Mouse (Mus musculus) ES-E14 (cell line): Measurements from ENCODE around the gene Pax3. TPM values are rescaled to one million over a fixed set of nuclear protein-coding genes. Genes with fewer than 3 reads are reported as not detected.

Source experiments
- DNase-seq: peaks from one replicate; pipeline ENCODE4 v3.0.0-alpha.2; 2013; ENCODE audit warnings: low read depth, low spot score
- H3K27ac ChIP-seq: 2 replicates; pipeline ENCODE4 v1.5.1; 2012; ENCODE audit warnings: low read depth, mild to moderate bottlenecking, low read length, moderate library complexity, mixed read lengths; ENCODE audit not compliant: poor library complexity, insufficient read depth, severe bottlenecking
- H3K36me3 ChIP-seq: 2 replicates; pipeline ENCODE4 v1.6.1; 2012; ENCODE audit warnings: mild to moderate bottlenecking, low read length, moderate library complexity, mixed read lengths; ENCODE audit not compliant: control insufficient read depth, poor library complexity, insufficient read depth, severe bottlenecking
- H3K4me1 ChIP-seq, 2 experiments: fragments of 150-350 bp in 1 of 2; sonication (generic) in 1 of 2; 2 replicates each; pipeline ENCODE4 v1.6.1; 2012; ENCODE audit warnings: low read length in 2 of 2, mild to moderate bottlenecking in 1 of 2, mixed read lengths in 1 of 2; ENCODE audit not compliant: control insufficient read depth in 2 of 2, insufficient read depth in 2 of 2, poor library complexity in 1 of 2
- H3K4me3 ChIP-seq, 2 experiments: fragments of 150-350 bp in 1 of 2; sonication (generic) in 1 of 2; 2 replicates each; pipeline ENCODE4 v1.5.1; 2012; ENCODE audit warnings: low read length in 2 of 2, low read depth in 1 of 2, mild to moderate bottlenecking in 1 of 2, mixed read lengths in 1 of 2; ENCODE audit not compliant: insufficient read depth in 1 of 2, poor library complexity in 1 of 2, severe bottlenecking in 1 of 2
- H3K9ac ChIP-seq: 2 replicates; pipeline ENCODE4 v1.6.1; 2012; ENCODE audit warnings: low read depth, mild to moderate bottlenecking, low read length, mixed read lengths; ENCODE audit not compliant: poor library complexity, insufficient read depth, severe bottlenecking
- H3K9me3 ChIP-seq: fragments of 150-350 bp; sonication (generic); 2 replicates; pipeline ENCODE4 v1.6.1; 2012; ENCODE audit warnings: low read depth, mild to moderate bottlenecking, low read length; ENCODE audit not compliant: control insufficient read depth, insufficient read depth
- CHD2 ChIP-seq: IDR thresholded peaks from 2 replicates; pipeline ENCODE4 v1.6.1; 2014; ENCODE audit warnings: mild to moderate bottlenecking, low read depth, low read length, inconsistent platforms
- HCFC1 ChIP-seq: IDR thresholded peaks from 2 replicates; pipeline ENCODE4 v1.6.1; 2012; ENCODE audit warnings: low read length, inconsistent platforms, borderline replicate concordance; ENCODE audit not compliant: insufficient read depth
- MAFK ChIP-seq: IDR thresholded peaks from 2 replicates; pipeline ENCODE4 v1.6.1; 2014; ENCODE audit warnings: mild to moderate bottlenecking, low read depth, low read length, inconsistent platforms; ENCODE audit not compliant: insufficient read depth
- ZC3H11A ChIP-seq: IDR thresholded peaks from 2 replicates; pipeline ENCODE4 v1.6.1; 2012; ENCODE audit warnings: low read depth, mild to moderate bottlenecking, inconsistent platforms, low read length, borderline replicate concordance
- ZNF384 ChIP-seq: IDR thresholded peaks from 2 replicates; pipeline ENCODE4 v1.6.1; 2012; ENCODE audit warnings: low read depth, low read length, inconsistent platforms
- in situ Hi-C, 2 experiments: fragments of 600-800 bp; cut with MboI; formaldehyde crosslinking; loops; one replicate each; pipeline ENCODE4 v1.15.1; 2025; ENCODE audit warnings: low sequenced_read_pairs in 2 of 2, inconsistent platforms in 1 of 2; ENCODE audit not compliant: unreplicated experiment in 2 of 2
- total RNA-seq: library from RNA; depleted of rRNA; stranded (reverse); fragments of 300-350 nt; gene quantifications from 2 replicates; pipeline ENCODE4 v1.2.3, GENCODE M21; 2012

Gene Pax3
- total RNA-seq, 1 experiment, result 0.71 TPM

GRCm38 (mm10) chr1:78161745-78162144 lies 35.2 kb downstream of the Pax3 start:
- Histone ChIP-seq H3K4me1 (no peaks in the 10 kb centered on the region), H3K36me3 (no peaks in the 10 kb centered on the region), H3K4me3 (no peak overlapping the region), H3K9me3 (no peaks in the 10 kb centered on the region), H3K9ac (no peak overlapping the region), H3K27ac (no peak overlapping the region)
- no peak for TF ChIP-seq HCFC1
- TF ChIP-seq CHD2, result no peak
- no peak for TF ChIP-seq ZC3H11A
- no peak for TF ChIP-seq MAFK
- no peak for TF ChIP-seq ZNF384
- in situ Hi-C loops, result no loop called here
- DNase-seq, result no peak

DNA sequence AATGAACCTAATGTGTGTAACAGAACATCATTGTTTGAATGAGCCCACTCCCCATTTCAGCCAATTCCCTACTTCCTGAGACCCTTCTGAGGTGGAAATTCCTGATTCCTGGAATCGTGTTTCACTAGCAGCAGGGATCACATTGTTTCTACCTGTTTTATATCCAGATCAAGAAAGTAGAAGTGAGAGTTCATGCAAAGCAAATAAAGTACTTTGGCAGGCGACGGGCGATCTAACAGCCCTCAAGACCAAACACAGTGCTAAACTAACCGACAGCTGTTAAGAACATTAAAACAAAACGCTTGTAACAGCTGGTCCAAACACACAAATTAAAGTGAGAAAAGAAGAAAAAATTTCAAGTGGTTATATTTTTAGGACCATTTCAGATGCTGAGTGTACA lies 39.0 kb downstream of the Pax3 start:
- H3K9ac ChIP-seq, result no peak overlapping the region
- no peak overlapping the region for H3K4me3 ChIP-seq
- H3K4me1 ChIP-seq, result no peaks in the 10 kb centered on the region
- TF ChIP-seq HCFC1 (no peak), MAFK (no peak), CHD2 (no peak), ZC3H11A (no peak), ZNF384 (no peak)
- DNase-seq, result no peak
- H3K36me3 ChIP-seq, result no peaks in the 10 kb centered on the region
- in situ Hi-C loops, result no loop called here
- no peak overlapping the region for H3K27ac ChIP-seq
- no peaks in the 10 kb centered on the region for H3K9me3 ChIP-seq

DNA sequence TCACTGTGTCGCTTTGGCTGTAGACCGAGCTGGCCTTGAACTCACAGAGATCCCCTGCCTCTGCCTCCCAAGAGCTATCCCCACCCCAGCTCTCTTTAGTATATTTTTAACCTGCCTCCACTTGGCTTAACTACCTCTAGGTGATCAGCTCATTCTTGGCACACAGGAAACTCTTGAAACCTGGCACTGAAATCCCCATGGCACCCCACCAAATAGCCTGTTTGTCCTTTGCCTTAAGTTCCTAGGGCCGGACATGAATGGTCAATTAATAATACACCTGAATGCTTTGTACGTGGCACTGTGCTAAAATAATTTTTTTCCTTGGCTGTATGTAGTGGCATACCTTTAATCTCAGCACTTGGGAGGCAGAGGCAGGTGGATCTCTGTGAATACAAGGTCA lies 41.1 kb downstream of the Pax3 start:
- Histone ChIP-seq H3K36me3 (no peaks in the 10 kb centered on the region), H3K9me3 (no peaks in the 10 kb centered on the region), H3K9ac (no peak overlapping the region), H3K4me1 (no peaks in the 10 kb centered on the region), H3K27ac (no peak overlapping the region), H3K4me3 (no peak overlapping the region)
- DNase-seq, result no peak
- in situ Hi-C loops, result no loop called here
- TF ChIP-seq ZNF384 (no peak), MAFK (no peak), ZC3H11A (no peak), HCFC1 (no peak), CHD2 (no peak)

GRCm38 (mm10) chr1:78148011-78148623 lies 48.8 kb downstream of the Pax3 start:
- Histone ChIP-seq H3K9me3 (no peaks in the 10 kb centered on the region), H3K27ac (no peak overlapping the region), H3K9ac (no peak overlapping the region), H3K4me1 (no peaks in the 10 kb centered on the region), H3K36me3 (no peaks in the 10 kb centered on the region), H3K4me3 (no peak overlapping the region)
- no peak for DNase-seq
- TF ChIP-seq HCFC1 (no peak), CHD2 (no peak), ZC3H11A (no peak), ZNF384 (no peak), MAFK (no peak)
- in situ Hi-C loops, result no loop called here

GRCm38 (mm10) chr1:78143403-78143802 lies 53.5 kb downstream of the Pax3 start:
- H3K27ac ChIP-seq, result no peak overlapping the region
- TF ChIP-seq HCFC1, result no peak
- TF ChIP-seq ZNF384, result no peak
- no peak for TF ChIP-seq CHD2
- no peak for TF ChIP-seq ZC3H11A
- TF ChIP-seq MAFK, result no peak
- peaks cover 0 to 5% of the 10 kb centered on the region in 2 experiments; a peak in 1 of 4 replicates for H3K4me1 ChIP-seq
- DNase-seq, result no peak
- in situ Hi-C loops, result no loop called here
- H3K9ac ChIP-seq, result no peak overlapping the region
- H3K4me3 ChIP-seq, result no peak overlapping the region
- no peaks in the 10 kb centered on the region for H3K36me3 ChIP-seq
- H3K9me3 ChIP-seq, result no peaks in the 10 kb centered on the region
